Mouse (Mus musculus): ENCODE measurements around the gene Lrp6.

DNA sequence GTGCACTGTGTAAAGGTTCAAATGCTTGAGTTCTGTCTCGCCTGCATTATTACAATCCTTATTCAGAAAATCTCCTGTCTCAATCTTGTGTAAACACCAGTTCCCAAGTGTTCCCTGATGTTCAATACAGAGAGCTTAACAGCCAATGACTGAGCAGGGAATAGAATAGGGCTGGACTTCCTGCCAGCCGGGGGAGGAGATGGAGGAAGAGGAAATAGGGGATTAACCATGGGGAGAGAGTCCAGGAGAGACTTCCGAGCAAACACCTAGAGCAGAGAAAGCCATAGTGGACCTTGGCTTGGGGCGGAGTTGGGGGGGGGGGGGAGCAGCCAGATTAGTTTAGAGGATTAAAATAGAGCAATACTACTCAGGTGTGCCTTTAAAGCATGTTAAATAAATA, 51.3 kb downstream of the Lrp6 start:
- TF ChIP-seq CTCF (IDR thresholded peaks at IDR 0.05) (no peak), POLR2A (IDR thresholded peaks at IDR 0.05; ENCODE audit: insufficient read depth, low read depth, low read length) (no peak)
